Mouse (Mus musculus) limb, embryonic 13.5 days (tissue): ENCODE data around the gene Cdc45. TPM values are rescaled to one million over a fixed set of nuclear protein-coding genes. Genes with fewer than 3 reads are reported as not detected.
"Not testable (repeated sequence)": the region's sequence is repeated elsewhere in the genome, so short reads cannot be mapped to it uniquely, and the experiment has no call there.

ENCODE experiments used
- ATAC-seq: fragments of 200-750 bp; cut with Nextera tagmentation; 2 replicates; pipeline ENCODE4 v1.8.0; 2017; ENCODE audit warnings: low read depth, moderate number of reproducible peaks, moderate TSS enrichment; ENCODE audit not compliant: low FRiP score
- H3K27ac ChIP-seq: fragments of 300-500 bp; sonication (generic); 2 replicates; pipeline ENCODE4 v1.5.1; 2015; ENCODE audit warnings: inconsistent platforms, mild to moderate bottlenecking, moderate library complexity
- H3K27me3 ChIP-seq: fragments of 300-500 bp; sonication (generic); 2 replicates; pipeline ENCODE4 v1.6.1; 2015; ENCODE audit warnings: mild to moderate bottlenecking, inconsistent platforms
- H3K36me3 ChIP-seq: fragments of 300-500 bp; sonication (generic); 2 replicates; pipeline ENCODE4 v1.6.1; 2015; ENCODE audit warnings: inconsistent platforms, mild to moderate bottlenecking, moderate library complexity
- H3K4me1 ChIP-seq: fragments of 300-500 bp; sonication (generic); 2 replicates; pipeline ENCODE4 v1.6.1; 2015; ENCODE audit warnings: inconsistent platforms
- H3K4me2 ChIP-seq: fragments of 300-500 bp; sonication (generic); replicated peaks from 2 replicates; pipeline ENCODE4 v1.6.1; 2015; ENCODE audit warnings: inconsistent platforms, mild to moderate bottlenecking, moderate library complexity
- H3K4me3 ChIP-seq: fragments of 300-500 bp; sonication (generic); 2 replicates; pipeline ENCODE4 v1.5.1; 2015; ENCODE audit warnings: moderate library complexity, mild to moderate bottlenecking, inconsistent platforms
- H3K9ac ChIP-seq: fragments of 300-500 bp; sonication (generic); 2 replicates; pipeline ENCODE4 v1.6.1; 2015; ENCODE audit warnings: mild to moderate bottlenecking, inconsistent platforms
- H3K9me3 ChIP-seq: fragments of 300-500 bp; sonication (generic); 2 replicates; pipeline ENCODE4 v1.6.1; 2016; ENCODE audit warnings: inconsistent platforms
- WGBS: fragments of 180-500 bp; shearing (Covaris S2); methylation state at CpG from one replicate; pipeline ENCODE4 v1.1.7; 2015; 5-methylcytosine and 5-hydroxymethylcytosine counted together
- polyA plus RNA-seq: library from polyadenylated mRNA; unstranded; fragments of >200 nt; fragmentation: Nextera tagmentation; extraction: Ambion mirVana; gene quantifications from 2 replicates; pipeline ENCODE4 v1.2.1, GENCODE M21; 2015

Gene Cdc45
- 45.3 and 46.8 TPM in 2 replicates for polyA plus RNA-seq

DNA sequence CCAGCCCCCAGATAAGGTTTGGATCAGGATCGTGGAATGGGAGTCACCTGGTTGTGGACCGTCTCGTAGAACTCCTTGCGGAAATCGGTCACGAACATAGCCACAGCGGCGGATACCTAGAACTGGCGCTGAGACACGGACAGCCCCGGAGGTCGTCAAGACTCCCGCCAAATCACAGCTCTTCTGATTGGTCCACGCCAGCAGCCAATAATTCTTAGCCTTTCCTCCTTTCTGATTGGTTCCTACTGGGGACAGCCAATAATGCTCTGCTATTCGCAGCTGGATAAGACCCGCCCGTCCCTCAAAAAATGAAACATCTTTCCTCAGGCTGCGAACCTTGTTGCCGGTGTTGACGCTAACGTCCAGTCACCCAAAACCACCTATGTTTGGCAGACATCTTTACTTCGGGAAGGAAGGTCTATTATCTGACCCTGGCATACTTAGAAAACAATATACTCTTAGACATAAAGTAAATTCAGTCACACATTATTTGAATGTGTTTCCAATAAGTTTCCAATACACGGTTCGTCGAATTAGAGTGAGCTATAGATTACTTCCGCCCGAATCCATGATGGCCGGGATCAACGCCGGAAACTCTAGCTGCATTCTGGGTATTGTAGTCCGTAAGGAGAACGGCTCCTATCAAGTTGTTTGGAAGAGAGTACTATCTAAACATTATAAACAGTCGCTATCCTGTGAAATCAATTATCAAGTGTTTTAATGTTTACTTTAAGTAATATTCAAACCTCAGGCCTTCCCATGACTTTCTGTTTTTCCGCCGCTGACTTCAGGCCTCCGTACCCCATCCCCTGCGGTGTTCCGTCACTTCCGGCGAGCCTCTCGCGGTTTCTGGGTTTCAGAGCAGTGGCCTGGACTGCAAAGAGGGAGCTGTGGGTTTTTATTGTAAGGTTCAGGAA is at the start of gene Cdc45, which contains the start of gene Ufd1:
Gene Cdc45, minus strand, starts transcription at position 520 of the 917 bp plus-strand sequence.
Gene Ufd1, plus strand, starts transcription at position 312 of the 917 bp plus-strand sequence.
- Histone ChIP-seq H3K9ac (peak within 1 kb of the TSS; percentile 93), H3K4me1 (peaks cover 21% of the 10 kb centered on the region), H3K4me3 (peak within 1 kb of the TSS; percentile 81), H3K27me3 (no peaks in the 10 kb centered on the region), H3K4me2 (peak within 1 kb of the TSS; percentile 93), H3K9me3 (no peaks in the 10 kb centered on the region), H3K27ac (peak within 1 kb of the TSS; percentile 72; the same call in 1 of the 2 replicates), H3K36me3 (peaks cover 51% of the 10 kb centered on the region)
- under 1% methylated on average over 42 of the region's 42 CpGs for WGBS
- ATAC-seq: peak; percentile 96

DNA sequence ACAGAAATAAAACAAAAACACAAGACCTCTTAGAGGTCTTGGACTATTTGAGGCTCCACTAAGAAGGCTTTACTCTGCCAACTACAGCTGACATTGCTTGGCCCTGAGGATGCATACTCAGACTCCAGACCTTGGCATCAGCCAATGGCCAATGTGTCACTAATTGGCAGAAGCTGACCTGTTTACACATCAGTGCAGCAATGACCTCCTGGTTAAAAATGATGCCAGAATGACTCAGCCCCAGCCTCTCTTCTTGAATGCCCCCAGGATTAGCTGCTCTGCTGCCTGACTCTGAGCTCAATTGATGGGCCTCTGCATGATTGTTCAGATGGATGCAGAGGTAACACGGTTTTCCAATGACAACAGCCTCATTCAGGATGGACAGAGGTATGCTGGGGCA is 48.4 kb upstream of the Cdc45 start:
- Histone ChIP-seq H3K4me2 (no peak overlapping the region), H3K9me3 (no peaks in the 10 kb centered on the region; the same call in 1 of the 2 replicates), H3K4me1 (no peaks in the 10 kb centered on the region), H3K27me3 (no peaks in the 10 kb centered on the region), H3K4me3 (no peak overlapping the region), H3K27ac (no peak overlapping the region), H3K9ac (no peak overlapping the region), H3K36me3 (no peaks in the 10 kb centered on the region)
- 83% methylated on average over 1 of the region's 1 CpGs for WGBS
- no peak for ATAC-seq

DNA sequence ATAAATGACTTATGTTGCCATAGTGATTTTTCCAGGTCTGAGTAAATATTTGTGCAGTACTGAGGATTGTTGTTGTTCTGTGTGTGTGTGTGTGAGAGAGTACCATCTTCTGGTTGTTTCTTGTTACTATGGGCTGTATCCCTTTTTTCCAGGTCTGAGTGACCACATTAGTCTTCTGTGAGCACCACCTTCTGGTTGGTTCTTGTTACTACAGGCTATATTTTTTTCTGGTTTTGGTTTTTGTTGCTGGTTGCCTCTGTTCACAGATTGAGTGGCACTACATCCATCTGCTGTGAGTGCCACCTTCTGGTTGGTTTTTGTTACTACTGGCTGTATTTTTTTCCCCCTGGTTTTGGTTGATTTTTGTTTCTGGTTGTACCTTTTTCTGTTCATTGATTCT is 46.8 kb upstream of the Cdc45 start:
- Histone ChIP-seq H3K27ac (no peak overlapping the region), H3K4me2 (no peak overlapping the region), H3K4me1 (no peaks in the 10 kb centered on the region), H3K9ac (no peak overlapping the region), H3K36me3 (no peaks in the 10 kb centered on the region), H3K9me3 (no peaks in the 10 kb centered on the region; the same call in 1 of the 2 replicates), H3K4me3 (no peak overlapping the region), H3K27me3 (no peaks in the 10 kb centered on the region)
- no peak for ATAC-seq

DNA sequence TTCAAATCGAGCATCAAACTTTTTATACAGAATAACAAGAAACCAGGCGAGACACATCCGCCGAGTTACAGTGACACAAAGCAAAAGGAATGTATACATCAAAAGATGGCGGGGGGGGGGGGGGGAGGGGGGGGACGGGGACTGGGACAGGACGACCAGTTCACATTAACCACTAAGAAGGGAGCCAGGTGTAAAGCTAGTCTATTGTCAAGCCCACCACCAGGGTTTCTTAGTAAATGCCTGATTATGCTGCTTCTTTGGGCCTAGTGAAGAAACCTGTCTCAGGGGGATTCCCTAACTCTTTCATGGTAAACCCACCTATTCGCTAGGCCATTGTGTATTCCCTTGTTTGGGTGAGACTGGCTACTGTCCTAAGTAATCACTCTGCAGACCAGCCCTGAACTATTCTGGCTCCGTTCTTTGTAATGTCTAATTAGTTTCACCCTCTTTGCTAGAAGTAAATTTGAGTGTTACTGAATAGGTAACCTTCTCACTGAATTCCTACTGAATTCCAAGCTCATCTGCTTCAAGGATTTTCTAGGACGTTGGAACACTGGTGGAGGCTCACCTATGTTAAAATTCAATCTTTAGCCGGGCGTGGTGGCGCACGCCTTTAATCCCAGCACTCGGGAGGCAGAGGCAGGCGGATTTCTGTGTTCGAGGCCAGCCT is 37.9 kb upstream of the Cdc45 start:
- H3K27me3 ChIP-seq, H3K9ac ChIP-seq, H3K4me2 ChIP-seq, H3K4me1 ChIP-seq, H3K9me3 ChIP-seq, ATAC-seq, H3K27ac ChIP-seq, H3K36me3 ChIP-seq, H3K4me3 ChIP-seq: not testable (repeated sequence)
- WGBS: 93% methylated on average over 14 of the region's 17 CpGs

DNA sequence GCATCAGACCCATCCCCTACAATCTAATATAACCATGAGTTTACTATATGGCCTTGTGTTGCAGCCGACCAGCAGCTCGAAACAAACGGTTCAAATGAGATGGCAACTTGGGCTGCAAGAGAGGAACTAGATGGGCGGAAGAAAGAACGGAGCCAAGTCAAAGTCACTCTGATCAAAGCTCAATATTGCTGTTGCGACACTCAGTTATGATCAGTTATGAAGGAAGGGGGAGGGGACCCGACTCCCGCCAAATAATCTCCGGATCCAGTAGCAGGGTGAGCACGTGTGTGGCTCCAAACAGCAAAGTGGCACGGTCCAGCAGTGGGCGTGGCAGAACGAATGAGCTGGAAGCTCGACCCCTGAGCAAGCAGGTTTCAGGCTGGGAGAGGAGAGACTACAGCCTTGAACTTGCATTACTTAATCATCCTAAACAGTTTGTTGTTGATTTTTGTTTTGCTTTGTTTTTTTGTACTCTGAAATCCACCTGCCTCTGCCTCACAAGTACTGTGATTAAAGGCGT is 34.6 kb upstream of the Cdc45 start:
- no peaks in the 10 kb centered on the region for H3K27me3 ChIP-seq
- 90% methylated on average over 15 of the region's 15 CpGs for WGBS
- H3K4me3 ChIP-seq: no peak overlapping the region
- no peak overlapping the region for H3K27ac ChIP-seq
- peaks cover 9% of the 10 kb centered on the region; the same call in 1 of the 2 replicates for H3K9me3 ChIP-seq
- H3K4me1 ChIP-seq: no peaks in the 10 kb centered on the region
- ATAC-seq: no peak
- H3K9ac ChIP-seq: no peak overlapping the region
- H3K36me3 ChIP-seq: peaks cover 2% of the 10 kb centered on the region; the same call in 1 of the 2 replicates
- no peak overlapping the region for H3K4me2 ChIP-seq

DNA sequence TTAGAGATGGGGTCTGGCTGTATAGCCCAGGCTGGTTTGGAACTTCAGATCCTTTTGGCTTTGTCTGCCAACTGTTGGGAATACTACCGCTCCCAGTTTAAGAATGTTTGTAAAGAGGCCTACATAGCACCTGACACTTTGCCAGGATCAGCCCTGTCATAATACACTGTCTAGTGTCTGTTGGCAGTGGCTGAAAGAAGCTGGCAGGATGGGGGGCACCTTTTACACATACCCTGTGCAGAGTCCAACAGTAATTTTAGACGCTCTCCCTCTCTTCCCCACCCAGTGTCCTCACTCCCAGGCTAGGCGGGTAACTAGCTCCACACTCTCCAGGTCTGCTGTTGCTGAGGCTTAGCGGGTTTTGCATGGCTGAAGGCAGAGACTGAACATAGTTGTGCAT is 26.6 kb upstream of the Cdc45 start:
- no peaks in the 10 kb centered on the region for H3K9me3 ChIP-seq
- no peaks in the 10 kb centered on the region for H3K27me3 ChIP-seq
- peaks cover 42% of the 10 kb centered on the region for H3K36me3 ChIP-seq
- no peak overlapping the region for H3K9ac ChIP-seq
- H3K4me1 ChIP-seq: no peaks in the 10 kb centered on the region
- WGBS: 98% methylated on average over 4 of the region's 4 CpGs
- H3K27ac ChIP-seq: no peak overlapping the region
- ATAC-seq: no peak
- no peak overlapping the region for H3K4me3 ChIP-seq
- no peak overlapping the region for H3K4me2 ChIP-seq

DNA sequence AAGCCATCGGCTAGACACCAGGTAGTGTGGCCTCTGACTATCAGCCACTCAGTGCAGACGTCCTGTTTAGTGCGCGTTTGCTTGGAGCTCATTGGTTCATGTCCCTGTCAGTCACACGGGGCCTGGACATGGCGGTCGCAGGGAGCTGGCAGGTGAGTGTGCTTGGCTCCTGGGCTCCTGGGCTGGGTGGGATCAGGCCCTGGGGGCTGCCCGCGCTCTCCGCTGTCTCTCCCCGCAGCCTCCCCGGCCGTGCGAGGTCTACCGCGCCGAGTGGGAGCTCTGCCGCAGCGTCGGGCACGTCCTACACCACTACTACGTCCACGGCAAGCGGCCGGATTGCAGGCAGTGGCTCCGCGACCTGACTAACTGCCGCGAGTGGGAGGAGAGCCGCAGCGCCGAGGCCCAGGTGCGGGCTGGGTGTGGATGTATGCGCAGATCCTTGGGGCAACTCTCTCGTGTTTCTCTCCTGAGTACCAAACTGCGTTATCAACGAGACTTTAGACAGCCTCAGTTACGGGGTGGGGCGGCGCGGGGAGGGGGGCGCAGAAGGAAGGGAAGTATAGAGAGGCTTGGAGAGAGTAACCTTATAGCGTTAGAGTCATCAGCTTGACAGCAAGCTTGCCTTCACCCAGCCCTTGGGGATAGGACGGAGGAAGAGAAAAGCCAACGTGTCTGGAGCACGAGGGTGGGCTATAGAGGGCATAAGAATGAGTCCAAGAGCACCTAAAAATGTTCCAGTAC is 24.9 kb upstream of the Cdc45 start, which contains the start of the genes 2510002D24Rik and Gm28539:
Gene 2510002D24Rik, plus strand, starts transcription at position 111 of the 741 bp plus-strand sequence.
Gene Gm28539, plus strand, starts transcription at position 117 of the 741 bp plus-strand sequence.
- peak within 1 kb of the TSS; percentile 75 for H3K27ac ChIP-seq
- no peaks in the 10 kb centered on the region for H3K27me3 ChIP-seq
- H3K36me3 ChIP-seq: peaks cover 59% of the 10 kb centered on the region
- peak; percentile 99 for ATAC-seq
- no peaks in the 10 kb centered on the region for H3K4me1 ChIP-seq
- H3K9ac ChIP-seq: peak within 1 kb of the TSS; percentile 84
- no peaks in the 10 kb centered on the region for H3K9me3 ChIP-seq
- under 1% methylated on average over 46 of the region's 46 CpGs for WGBS
- H3K4me3 ChIP-seq: peak within 1 kb of the TSS; percentile 93
- H3K4me2 ChIP-seq: peak within 1 kb of the TSS; percentile 74

DNA sequence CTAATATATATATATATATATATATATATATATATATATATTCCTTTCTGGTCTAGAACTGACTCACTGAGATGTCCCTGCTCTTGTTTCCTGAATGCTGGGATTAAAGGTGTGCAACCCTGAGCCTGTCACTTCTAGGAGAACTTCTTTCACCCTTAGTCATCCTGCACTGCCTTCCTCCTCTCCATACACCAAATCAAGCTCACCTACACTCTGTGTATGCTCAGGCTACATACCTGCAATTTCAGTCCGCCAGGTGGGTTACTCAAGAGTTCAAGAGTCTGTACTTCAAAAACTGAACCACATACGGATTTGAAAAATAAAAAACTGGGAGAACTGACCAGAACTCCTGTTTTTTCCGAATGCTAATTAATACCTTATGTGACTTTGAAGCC is 24.3 kb upstream of the Cdc45 start:
- Histone ChIP-seq H3K9ac (peak overlapping the region; percentile 84; the same call in 1 of the 2 replicates), H3K9me3 (no peaks in the 10 kb centered on the region), H3K4me2 (peak overlapping the region; percentile 74), H3K27me3 (no peaks in the 10 kb centered on the region), H3K4me1 (no peaks in the 10 kb centered on the region), H3K4me3 (peak overlapping the region; percentile 93), H3K27ac (no peak overlapping the region), H3K36me3 (peaks cover 60% of the 10 kb centered on the region)
- WGBS: 24% methylated on average over 3 of the region's 3 CpGs
- peak; percentile 24; the same call in 1 of the 2 replicates for ATAC-seq

DNA sequence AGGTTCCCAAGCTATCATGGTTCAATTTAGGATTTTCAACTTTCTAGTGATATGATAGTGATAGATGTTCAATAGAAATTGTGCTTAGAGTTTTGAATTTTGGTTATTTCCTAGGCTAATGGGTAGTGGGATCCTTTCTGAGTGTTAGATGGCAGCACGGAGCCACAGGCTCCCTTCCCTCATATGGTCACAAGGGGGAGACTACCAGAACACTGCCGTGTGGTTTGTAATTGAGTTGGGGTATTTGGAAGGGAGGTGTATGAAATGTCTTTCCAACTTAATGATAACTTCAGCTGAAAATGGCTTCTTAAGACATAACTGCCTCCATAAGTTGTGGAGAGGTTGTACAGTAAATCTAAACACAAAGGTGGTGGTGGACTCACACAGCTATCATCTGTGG is 21.7 kb upstream of the Cdc45 start:
- Histone ChIP-seq H3K27ac (no peak overlapping the region), H3K4me3 (no peak overlapping the region), H3K4me1 (no peaks in the 10 kb centered on the region), H3K36me3 (peaks cover 75% of the 10 kb centered on the region), H3K9ac (no peak overlapping the region), H3K27me3 (no peaks in the 10 kb centered on the region), H3K9me3 (no peaks in the 10 kb centered on the region), H3K4me2 (no peak overlapping the region)
- ATAC-seq: no peak
- WGBS: 75% methylated on average over 2 of the region's 2 CpGs

DNA sequence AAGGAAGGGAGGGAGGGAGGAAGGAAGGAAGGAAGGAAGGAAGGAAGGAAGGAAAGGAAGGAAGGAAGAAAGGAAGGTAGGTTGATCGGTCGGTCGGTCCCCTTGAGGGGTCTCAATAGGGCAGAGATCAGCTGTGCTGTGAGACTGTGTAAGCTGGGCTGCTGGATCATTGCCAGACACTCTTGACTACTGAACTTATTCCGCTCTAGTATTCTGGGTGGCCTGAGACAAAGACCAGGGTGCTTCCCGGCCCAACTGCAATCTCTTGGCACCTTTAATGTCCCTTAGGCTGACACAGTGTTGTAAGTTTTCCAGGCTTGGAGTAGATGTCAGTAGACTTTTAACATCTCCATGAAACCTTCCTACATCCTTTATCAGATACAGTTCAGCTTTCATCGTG is 17.3 kb upstream of the Cdc45 start:
- Histone ChIP-seq H3K27ac (no peak overlapping the region), H3K36me3 (peaks cover 97% of the 10 kb centered on the region), H3K27me3 (no peaks in the 10 kb centered on the region), H3K9me3 (no peaks in the 10 kb centered on the region), H3K4me2 (no peak overlapping the region), H3K4me1 (no peaks in the 10 kb centered on the region), H3K4me3 (no peak overlapping the region), H3K9ac (no peak overlapping the region)
- WGBS: 94% methylated on average over 6 of the region's 6 CpGs
- no peak for ATAC-seq

DNA sequence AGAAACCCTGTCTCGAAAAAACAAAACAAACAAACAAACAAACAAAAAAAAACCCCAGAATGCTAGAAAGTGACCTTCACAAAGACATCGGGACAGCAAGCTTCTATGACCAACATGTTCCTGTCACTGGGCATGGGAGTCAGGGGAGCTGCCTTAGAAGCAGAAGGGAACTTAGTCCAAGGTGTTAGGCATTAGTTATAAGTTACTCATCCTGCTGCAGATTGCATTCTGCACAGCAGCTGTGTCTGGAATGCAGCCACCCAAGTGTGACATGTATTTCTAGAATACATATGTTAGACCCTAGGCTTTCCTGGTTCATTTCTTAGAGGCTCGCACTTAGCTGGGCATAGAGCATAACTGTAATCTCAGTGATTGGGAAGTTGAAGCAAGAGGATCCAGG is 16.8 kb upstream of the Cdc45 start:
- H3K36me3 ChIP-seq: peaks cover 97% of the 10 kb centered on the region

More for the DNA sequence above, 16.8 kb upstream of the Cdc45 start:
- no peaks in the 10 kb centered on the region for H3K27me3 ChIP-seq
- 93% methylated on average over 3 of the region's 3 CpGs for WGBS
- no peaks in the 10 kb centered on the region for H3K9me3 ChIP-seq
- H3K27ac ChIP-seq: no peak overlapping the region
- no peaks in the 10 kb centered on the region for H3K4me1 ChIP-seq
- no peak for ATAC-seq
- no peak overlapping the region for H3K4me3 ChIP-seq
- no peak overlapping the region for H3K4me2 ChIP-seq
- H3K9ac ChIP-seq: no peak overlapping the region
